8 mouse cellular contexts compared by ENCODE assay signal in genomic region chr8:72219541-72220363, GRCm38 (mm10). TPM values are rescaled to one million over a fixed set of nuclear protein-coding genes. Genes with fewer than 3 reads are reported as not detected.
DNase-seq lines count a peak whose midpoint lies in the region; ATAC-seq and TF ChIP-seq lines count a peak whose summit lies in the region.

Fam32a (plus strand) TSS chr8:72219730.

- H3K27me3 ChIP-seq in embryonic facial prominence, embryonic 14.5 days (replicated peaks; ENCODE audit: control insufficient read depth, insufficient read depth, low read length): no peaks in the 10 kb centered on the region
- H3K27me3 ChIP-seq in heart, adult 2 months (ENCODE audit: control insufficient read depth, insufficient read depth, low read length): no peaks in the 10 kb centered on the region
- no peaks in the 10 kb centered on the region for H3K27me3 ChIP-seq in limb, embryonic 13.5 days
- H3K27me3 ChIP-seq in midbrain, embryonic 16.5 days (ENCODE audit: control insufficient read depth, insufficient read depth, low read depth, low read length): peaks cover 12% of the 10 kb centered on the region

- H3K4me2 ChIP-seq in embryonic facial prominence, embryonic 14.5 days (ENCODE audit: low read depth, low read length): peak within 1 kb of the TSS; percentile 85
- peak within 1 kb of the TSS; percentile 88 for H3K4me2 ChIP-seq in limb, embryonic 13.5 days (replicated peaks)
- peak within 1 kb of the TSS; percentile 90 for H3K4me2 ChIP-seq in midbrain, embryonic 16.5 days (ENCODE audit: low read length)

- no peak for TF ChIP-seq CTCF in heart, adult 2 months (IDR thresholded peaks at IDR 0.05)

- intact Hi-C loops in heart, adult 2 months (cut with DNase I): loop anchor here (1.0 kb wide), 1 partner anchor 24 kb away; no protein-coding TSS in a partner anchor

- H3K4me1 ChIP-seq in embryonic facial prominence, embryonic 14.5 days (ENCODE audit: control insufficient read depth, insufficient read depth, low read length): peaks cover 8% of the 10 kb centered on the region
- H3K4me1 ChIP-seq in heart, adult 2 months (ENCODE audit: control insufficient read depth, insufficient read depth, low read length): peaks cover 1% of the 10 kb centered on the region; the same call in 1 of the 2 replicates
- peaks cover 13% of the 10 kb centered on the region for H3K4me1 ChIP-seq in limb, embryonic 13.5 days
- H3K4me1 ChIP-seq in midbrain, embryonic 16.5 days (ENCODE audit: control insufficient read depth, insufficient read depth, low read length): peaks cover 14% of the 10 kb centered on the region

- peaks cover 31% of the 10 kb centered on the region for H3K36me3 ChIP-seq in embryonic facial prominence, embryonic 14.5 days (ENCODE audit: control insufficient read depth, insufficient read depth, low read length)
- no peaks in the 10 kb centered on the region for H3K36me3 ChIP-seq in heart, adult 2 months (ENCODE audit: control insufficient read depth, insufficient read depth, low read length)
- H3K36me3 ChIP-seq in limb, embryonic 13.5 days: peaks cover 35% of the 10 kb centered on the region
- peaks cover 10% of the 10 kb centered on the region for H3K36me3 ChIP-seq in midbrain, embryonic 16.5 days (ENCODE audit: control insufficient read depth, insufficient read depth, low read length)

- DNase-seq in 3T3-L1 (ENCODE audit: low read depth, low spot score): peak; percentile 86
- peak; percentile 44 to 73 for DNase-seq in adrenal gland, postnatal 4 days (ENCODE audit: low spot score in 2 of 2)
- DNase-seq in embryonic facial prominence, embryonic 14.5 days (ENCODE audit: low spot score): peak; percentile 98
- DNase-seq in heart, adult 2 months: peak; percentile 84 to 91
- peak; percentile 91 for DNase-seq in kidney, adult 8-10 months
- DNase-seq in spleen, postnatal 10 days (ENCODE audit: low spot score in 2 of 2): peak; percentile 69 to 91

- peak; percentile 98 for ATAC-seq in embryonic facial prominence, embryonic 14.5 days (ENCODE audit: low read depth)
- ATAC-seq in limb, embryonic 13.5 days (ENCODE audit: low FRiP score, low read depth): peak; percentile 97
- ATAC-seq in midbrain, embryonic 16.5 days: peak; percentile 98

- H3K9ac ChIP-seq in embryonic facial prominence, embryonic 14.5 days (ENCODE audit: low read depth, low read length): peak within 1 kb of the TSS; percentile 74
- peak within 1 kb of the TSS; percentile 82 for H3K9ac ChIP-seq in heart, adult 2 months (ENCODE audit: low read depth, low read length)
- peak within 1 kb of the TSS; percentile 82 for H3K9ac ChIP-seq in limb, embryonic 13.5 days
- H3K9ac ChIP-seq in midbrain, embryonic 16.5 days (ENCODE audit: low read depth, low read length): peak within 1 kb of the TSS; percentile 75

- H3K79me2 ChIP-seq in heart, adult 2 months (replicated peaks; ENCODE audit: control insufficient read depth, insufficient read depth, low read length): peaks cover 2% of the 10 kb centered on the region; the same call in 1 of the 2 replicates

- H3K27ac ChIP-seq in embryonic facial prominence, embryonic 14.5 days (replicated peaks; ENCODE audit: low read depth, low read length): peak within 1 kb of the TSS; percentile 84
- peak within 1 kb of the TSS; percentile 90 for H3K27ac ChIP-seq in heart, adult 2 months
- H3K27ac ChIP-seq in limb, embryonic 13.5 days: peak within 1 kb of the TSS; percentile 74
- peak within 1 kb of the TSS; percentile 73 for H3K27ac ChIP-seq in midbrain, embryonic 16.5 days (ENCODE audit: low read length)

- peak; percentile 78 for TF ChIP-seq POLR2A in heart, adult 2 months (IDR thresholded peaks at IDR 0.05; ENCODE audit: insufficient read depth, low read depth, low read length)

- 13% methylated on average over 38 of the region's 39 CpGs for WGBS in embryonic facial prominence, embryonic 14.5 days
- 6% methylated on average over 39 of the region's 39 CpGs for WGBS in heart, adult 2 months
- 15% methylated on average over 39 of the region's 39 CpGs for WGBS in limb, embryonic 13.5 days
- 16% methylated on average over 39 of the region's 39 CpGs for WGBS in midbrain, embryonic 16.5 days

- peak; percentile 86 for TF ChIP-seq EP300 in heart, adult 2 months (IDR thresholded peaks at IDR 0.05; ENCODE audit: insufficient read depth, low read depth, low read length)

- H3K9me3 ChIP-seq in embryonic facial prominence, embryonic 14.5 days (ENCODE audit: control insufficient read depth, low read length): no peaks in the 10 kb centered on the region
- H3K9me3 ChIP-seq in limb, embryonic 13.5 days: no peaks in the 10 kb centered on the region
- H3K9me3 ChIP-seq in midbrain, embryonic 16.5 days (replicated peaks; ENCODE audit: control insufficient read depth, low read length, poor library complexity, severe bottlenecking): no peaks in the 10 kb centered on the region

- H3K4me3 ChIP-seq in embryonic facial prominence, embryonic 14.5 days (ENCODE audit: low read depth, low read length): peak within 1 kb of the TSS; percentile 77
- H3K4me3 ChIP-seq in heart, adult 2 months: peak within 1 kb of the TSS; percentile 78
- H3K4me3 ChIP-seq in limb, embryonic 13.5 days: peak within 1 kb of the TSS; percentile 90
- H3K4me3 ChIP-seq in midbrain, embryonic 16.5 days (ENCODE audit: low read depth, low read length): peak within 1 kb of the TSS; percentile 57

RNA-seq across cellular contexts. Expression of gene Fam32a, which starts in this region (rescaled TPM):
- 10 to 100 TPM; 67.3 to 72.7 TPM for total RNA-seq in adrenal gland, postnatal 4 days (2021)
- 57.6 and 59.0 TPM in 2 replicates for polyA plus RNA-seq in embryonic facial prominence, embryonic 14.5 days (2014; fragmentation: Nextera tagmentation; extraction: Ambion mirVana)
- 10 to 100 TPM; 21.4 to 23.2 TPM for total RNA-seq in heart, adult 2 months (2021)
- 21.2 and 29.9 TPM in 2 replicates for polyA plus RNA-seq in heart, adult 2 months (2012; rRNA removed)
- 70.5 and 70.6 TPM in 2 replicates for polyA plus RNA-seq in limb, embryonic 13.5 days (2015; fragmentation: Nextera tagmentation; extraction: Ambion mirVana)
- polyA plus RNA-seq in midbrain, embryonic 16.5 days (2015; fragmentation: Nextera tagmentation; extraction: Ambion mirVana): 111 and 112 TPM in 2 replicates

Comparison
In these comparisons a context has a peak if more than half of its experiments do, and no peak if none do; other contexts are left out.
1. Peak in every context shown above with its lines: DNase-seq, ATAC-seq, H3K4me3 ChIP-seq and H3K27ac ChIP-seq.